10 mouse cellular contexts compared by ENCODE assay signal in genomic region chr7:65696450-65696849, GRCm38 (mm10). TPM values are rescaled to one million over a fixed set of nuclear protein-coding genes. Genes with fewer than 3 reads are reported as not detected.
DNase-seq lines count a peak whose midpoint lies in the region; ATAC-seq and TF ChIP-seq lines count a peak whose summit lies in the region.
"Had no signal": no experiment of that assay in that cellular context is flagged by ENCODE, and none has a peak within 500 bp of the region (broad histone marks: within the 10 kb centered on the region; RNA-seq: fewer than 3 reads in every experiment).

No protein-coding gene starts in this region.

- H3K27ac ChIP-seq in intestine, postnatal 0 days (ENCODE audit: low read depth, low read length): no peak overlapping the region
- H3K27ac ChIP-seq in intestine, embryonic 16.5 days (ENCODE audit: low read length): no peak overlapping the region
- H3K27ac ChIP-seq: forebrain, embryonic 15.5 days; hindbrain, embryonic 15.5 days had no signal

- no peak for ATAC-seq in intestine, postnatal 0 days
- no peak for ATAC-seq in intestine, embryonic 16.5 days
- ATAC-seq in hematopoietic stem cell, adult 5-6 weeks (replicated peaks in 1 of 2; ENCODE audit: insufficient read depth in 1 of 2, low FRiP score in 2 of 2, low TSS enrichment in 1 of 2, low read depth in 1 of 2, poor library complexity in 2 of 2, severe bottlenecking in 2 of 2): peak; percentile 40 to 44; a peak in 2 of 4 replicates
- ATAC-seq: forebrain, embryonic 15.5 days had no signal

- DNase-seq in A20 (ENCODE audit: low read depth, low spot score): peak; percentile 53
- DNase-seq in ES-CJ7 (ENCODE audit: low read depth, low spot score): peak; percentile 69
- no peak for DNase-seq in testis, postnatal 14 days (ENCODE audit: low spot score)
- no peak for DNase-seq in heart, postnatal 14 days

- WGBS in intestine, postnatal 0 days: 55% methylated on average over 2 of the region's 2 CpGs
- 53% methylated on average over 2 of the region's 2 CpGs for WGBS in intestine, embryonic 16.5 days

- no peaks in the 10 kb centered on the region for H3K9me3 ChIP-seq in intestine, postnatal 0 days (ENCODE audit: control insufficient read depth)
- no peaks in the 10 kb centered on the region for H3K9me3 ChIP-seq in intestine, embryonic 16.5 days (ENCODE audit: control insufficient read depth, low read length)
- H3K9me3 ChIP-seq: forebrain, embryonic 15.5 days; hindbrain, embryonic 15.5 days; megakaryocyte, embryonic 14.5 days had no signal

- TF ChIP-seq CTCF in intestine, postnatal 0 days (IDR thresholded peaks at IDR 0.05; ENCODE audit: low read depth): peak; percentile 68

- H3K27me3 ChIP-seq in intestine, postnatal 0 days (replicated peaks; ENCODE audit: control insufficient read depth, insufficient read depth, low read length): no peaks in the 10 kb centered on the region
- no peaks in the 10 kb centered on the region for H3K27me3 ChIP-seq in intestine, embryonic 16.5 days (replicated peaks; ENCODE audit: control insufficient read depth, insufficient read depth, low read length)
- H3K27me3 ChIP-seq: forebrain, embryonic 15.5 days; hindbrain, embryonic 15.5 days; megakaryocyte, embryonic 14.5 days had no signal

- no peak overlapping the region for H3K4me3 ChIP-seq in intestine, postnatal 0 days (ENCODE audit: low read depth, low read length)
- no peak overlapping the region for H3K4me3 ChIP-seq in intestine, embryonic 16.5 days (ENCODE audit: low read length)
- H3K4me3 ChIP-seq: forebrain, embryonic 15.5 days; hindbrain, embryonic 15.5 days; megakaryocyte, embryonic 14.5 days had no signal

- peaks cover 48% of the 10 kb centered on the region for H3K36me3 ChIP-seq in intestine, postnatal 0 days (ENCODE audit: control insufficient read depth, insufficient read depth)
- H3K36me3 ChIP-seq in intestine, embryonic 16.5 days (ENCODE audit: control insufficient read depth, insufficient read depth, low read length): peaks cover 12% of the 10 kb centered on the region; the same call in 1 of the 2 replicates

- no peak overlapping the region for H3K9ac ChIP-seq in intestine, postnatal 0 days (ENCODE audit: low read depth, low read length)
- H3K9ac ChIP-seq in intestine, embryonic 16.5 days (ENCODE audit: low read depth, low read length): no peak overlapping the region
- H3K9ac ChIP-seq: forebrain, embryonic 15.5 days; hindbrain, embryonic 15.5 days had no signal

- no peak overlapping the region for H3K4me2 ChIP-seq in intestine, postnatal 0 days (replicated peaks; ENCODE audit: low read depth)
- H3K4me2 ChIP-seq in intestine, embryonic 16.5 days (ENCODE audit: low read depth, low read length): no peak overlapping the region
- H3K4me2 ChIP-seq: forebrain, embryonic 15.5 days; hindbrain, embryonic 15.5 days had no signal

- peaks cover 3% of the 10 kb centered on the region; the same call in 1 of the 2 replicates for H3K4me1 ChIP-seq in intestine, postnatal 0 days (replicated peaks; ENCODE audit: control insufficient read depth, insufficient read depth, low read length)
- peaks cover 20% of the 10 kb centered on the region for H3K4me1 ChIP-seq in intestine, embryonic 16.5 days (ENCODE audit: control insufficient read depth, insufficient read depth, low read length)

- intact Hi-C loops in heart, postnatal 14 days (cut with DNase I): no loop called here

RNA-seq across cellular contexts. Expression of gene Tm2d3, which starts 5.5 kb away (rescaled TPM):
- 55.2 and 62.4 TPM in 2 replicates for polyA plus RNA-seq in intestine, postnatal 0 days (2015; fragmentation: Nextera tagmentation; extraction: Ambion mirVana)
- polyA plus RNA-seq in intestine, embryonic 16.5 days (2015; fragmentation: Nextera tagmentation; extraction: Ambion mirVana): 78.0 and 87.3 TPM in 2 replicates
- 49.3 and 50.6 TPM in 2 replicates for total RNA-seq in hematopoietic stem cell, adult 5-6 weeks (2017)
- total RNA-seq in heart, postnatal 14 days (2021): 10 to 100 TPM; 17.7 to 18.4 TPM

RNA-seq across cellular contexts. Expression of gene Tarsl2, which starts 51.8 kb away (rescaled TPM):
- polyA plus RNA-seq in intestine, postnatal 0 days (2015; fragmentation: Nextera tagmentation; extraction: Ambion mirVana): 3.8 TPM in 2 replicates
- 5.9 and 6.6 TPM in 2 replicates for polyA plus RNA-seq in intestine, embryonic 16.5 days (2015; fragmentation: Nextera tagmentation; extraction: Ambion mirVana)
- total RNA-seq in hematopoietic stem cell, adult 5-6 weeks (2017): 23.4 and 30.0 TPM in 2 replicates
- total RNA-seq in heart, postnatal 14 days (2021): 10 to 100 TPM; 26.8 to 27.6 TPM

Comparison
In these comparisons a context has a peak if more than half of its experiments do, and no peak if none do; other contexts are left out.
1. ATAC-seq: peak in hematopoietic stem cell, adult 5-6 weeks (2 of 2); none in intestine, postnatal 0 days (single experiment) and intestine, embryonic 16.5 days (single experiment).
2. DNase-seq: peak in A20 (single experiment) and ES-CJ7 (single experiment); none in testis, postnatal 14 days (single experiment) and heart, postnatal 14 days (0 of 2).